Mouse (Mus musculus) bone marrow, adult 2 months (tissue): ENCODE data around the gene Fbxl15.

Experiments used
- CTCF ChIP-seq: fragments of 200-500 bp; IDR thresholded peaks from 2 replicates; pipeline ENCODE4 v1.5.1; 2011; ENCODE audit warnings: low read length, control low read depth; ENCODE audit not compliant: control insufficient read depth, insufficient read depth
- POLR2A ChIP-seq: fragments of 200-500 bp; IDR thresholded peaks from 2 replicates; pipeline ENCODE4 v1.6.1; 2011; ENCODE audit warnings: low read depth, mild to moderate bottlenecking, control low read depth, low read length, borderline replicate concordance; ENCODE audit not compliant: control insufficient read depth

GRCm38 (mm10) chr19:46306751-46307289 lies 21.2 kb upstream of the Fbxl15 start:
- TF ChIP-seq POLR2A = no peak
- TF ChIP-seq CTCF = no peak
